Mouse (Mus musculus) gastrocnemius, adult 18-20 months (tissue): ENCODE results near the gene Necab2. TPM values are rescaled to one million over a fixed set of nuclear protein-coding genes. Genes with fewer than 3 reads are reported as not detected.

ENCODE experiments used
- DNase-seq: peaks from one replicate; pipeline ENCODE4 v3.0.0; 2021; ENCODE audit warnings: low spot score
- total RNA-seq, 2 experiments: library from RNA; stranded (reverse); gene quantifications; 2 replicates each; pipeline ENCODE4 v1.2.3; 2021

Gene Necab2
- total RNA-seq, 2 experiments from 2014 or later, result 0.16 TPM; not detected in 1

GRCm38 (mm10) chr8:119452919-119453318, 6.4 kb downstream of the Necab2 start:
- DNase-seq, result no peak

GRCm38 (mm10) chr8:119456045-119456444, 9.5 kb downstream of the Necab2 start:
- DNase-seq, result no peak

GRCm38 (mm10) chr8:119459724-119460123, 13.2 kb downstream of the Necab2 start:
- DNase-seq, result no peak

- DNase-seq, result no peak
Observed at GRCm38 (mm10) chr8:119461356-119461755, 14.8 kb downstream of the Necab2 start.

- no peak for DNase-seq
Observed at GRCm38 (mm10) chr8:119463709-119464108, 17.2 kb downstream of the Necab2 start.

- DNase-seq, result no peak
Observed at GRCm38 (mm10) chr8:119466105-119466504, 19.6 kb downstream of the Necab2 start.

- no peak for DNase-seq
Observed at GRCm38 (mm10) chr8:119466794-119467193, 20.3 kb downstream of the Necab2 start.

GRCm38 (mm10) chr8:119468091-119468490, 21.6 kb downstream of the Necab2 start:
- DNase-seq, result no peak

GRCm38 (mm10) chr8:119478684-119479083, 32.2 kb downstream of the Necab2 start:
- DNase-seq, result no peak

GRCm38 (mm10) chr8:119484145-119484896, 37.8 kb downstream of the Necab2 start:
- DNase-seq, result no peak

GRCm38 (mm10) chr8:119487093-119487492, 40.6 kb downstream of the Necab2 start:
- no peak for DNase-seq

GRCm38 (mm10) chr8:119496848-119497247, 50.3 kb downstream of the Necab2 start:
- DNase-seq, result peak; percentile 39

- no peak for DNase-seq
Observed at GRCm38 (mm10) chr8:119499836-119500235, 53.3 kb downstream of the Necab2 start.

- no peak for DNase-seq
Observed at GRCm38 (mm10) chr8:119501598-119501997, 55.1 kb downstream of the Necab2 start, which contains the start of gene Slc38a8. Slc38a8 (minus strand) TSS chr8:119501698.

GRCm38 (mm10) chr8:119502111-119502510, 55.6 kb downstream of the Necab2 start:
- no peak for DNase-seq

- no peak for DNase-seq
Observed at GRCm38 (mm10) chr8:119503191-119503767, 56.8 kb downstream of the Necab2 start.

- no peak for DNase-seq
Observed at GRCm38 (mm10) chr8:119505488-119505887, 59.0 kb downstream of the Necab2 start.

- DNase-seq, result no peak
Observed at GRCm38 (mm10) chr8:119506106-119506505, 59.6 kb downstream of the Necab2 start.

- no peak for DNase-seq
Observed at GRCm38 (mm10) chr8:119510471-119510870, 64.0 kb downstream of the Necab2 start.

GRCm38 (mm10) chr8:119511722-119512121, 65.2 kb downstream of the Necab2 start:
- no peak for DNase-seq

- DNase-seq, result peak; percentile 8
Observed at GRCm38 (mm10) chr8:119513405-119513804, 66.9 kb downstream of the Necab2 start.

GRCm38 (mm10) chr8:119514940-119515339, 68.4 kb downstream of the Necab2 start:
- DNase-seq, result no peak

GRCm38 (mm10) chr8:119515767-119516166, 69.2 kb downstream of the Necab2 start:
- no peak for DNase-seq
